Mouse (Mus musculus): ENCODE data around the gene Ctns.

The Ctns gene

DNA sequence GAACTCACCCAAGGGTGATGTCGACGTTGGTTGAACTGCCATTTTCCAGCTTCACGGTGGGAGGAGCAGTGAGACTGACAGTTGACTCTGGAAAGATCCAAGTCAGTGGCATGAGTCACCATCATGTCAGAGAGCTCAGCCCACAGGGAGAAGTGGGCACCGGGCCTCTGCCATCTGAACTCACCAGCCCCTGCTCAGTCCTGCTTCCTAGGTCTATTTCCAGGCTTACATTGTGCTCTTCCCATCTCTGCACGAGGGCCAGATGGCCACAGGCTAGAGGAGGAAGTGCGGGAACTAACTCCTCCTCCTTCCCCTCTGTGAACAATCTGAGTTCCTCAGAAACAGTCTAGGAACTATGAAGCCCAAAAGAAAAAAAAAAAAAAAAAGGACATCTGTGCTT, 5.8 kb downstream of the Ctns start:
- DNase-seq (ENCODE audit: low spot score): no peak

DNA sequence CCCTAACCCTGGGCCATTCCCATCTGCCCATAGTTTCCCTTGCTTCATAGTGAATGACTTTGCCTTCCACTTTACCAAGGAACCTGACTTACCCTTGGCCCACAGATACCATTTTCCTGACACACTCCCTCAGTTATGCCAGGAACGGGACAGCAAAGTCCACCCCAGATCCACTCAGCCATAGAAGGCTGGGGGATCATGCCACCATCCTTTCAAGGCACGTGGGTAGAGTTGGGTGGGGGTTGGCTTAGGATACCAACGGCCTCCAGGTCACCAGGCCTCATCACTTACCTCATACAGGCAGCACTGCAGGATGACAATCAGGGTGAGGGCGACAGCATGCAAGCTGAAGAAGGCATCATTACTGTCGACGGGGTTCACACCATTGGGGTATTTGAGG, 11.6 kb downstream of the Ctns start:
- no peak for DNase-seq (ENCODE audit: low spot score)

DNA sequence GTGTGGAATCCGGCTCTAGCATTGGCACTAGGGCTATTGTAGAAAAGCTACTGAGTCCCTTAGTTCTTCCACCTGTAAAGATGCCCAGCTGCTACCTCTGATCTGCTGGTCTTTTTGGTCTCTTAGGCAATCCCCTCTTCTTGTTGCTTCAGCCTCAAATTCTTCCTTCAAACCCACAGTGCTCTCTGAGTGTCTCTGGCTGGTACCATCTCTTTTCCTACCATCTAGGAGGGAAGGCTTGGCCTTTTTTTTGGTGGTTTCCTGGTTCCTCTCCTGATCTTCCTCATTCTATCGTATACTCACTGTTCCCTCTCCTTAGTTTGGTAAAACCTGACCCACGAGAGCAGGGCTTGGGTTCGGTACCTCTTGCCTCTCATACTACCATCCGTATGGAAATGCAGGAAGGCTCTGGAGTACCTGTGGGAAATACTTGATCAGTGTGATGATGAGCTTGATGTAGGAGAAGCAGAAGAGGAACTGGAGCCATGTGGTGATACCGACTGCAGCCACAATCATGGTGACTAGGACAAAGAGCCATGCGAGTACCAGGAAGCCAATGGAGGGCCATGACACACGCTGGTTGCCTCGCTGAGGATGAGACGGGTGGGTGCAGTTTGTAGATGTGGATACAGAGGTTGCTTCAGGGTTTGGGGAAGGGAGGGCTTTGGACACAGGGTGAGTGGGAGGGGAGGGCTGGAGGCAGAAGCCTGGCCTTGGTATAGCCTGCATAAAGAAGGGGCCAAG, 12.8 kb downstream of the Ctns start:
- DNase-seq (ENCODE audit: low spot score): no peak

DNA sequence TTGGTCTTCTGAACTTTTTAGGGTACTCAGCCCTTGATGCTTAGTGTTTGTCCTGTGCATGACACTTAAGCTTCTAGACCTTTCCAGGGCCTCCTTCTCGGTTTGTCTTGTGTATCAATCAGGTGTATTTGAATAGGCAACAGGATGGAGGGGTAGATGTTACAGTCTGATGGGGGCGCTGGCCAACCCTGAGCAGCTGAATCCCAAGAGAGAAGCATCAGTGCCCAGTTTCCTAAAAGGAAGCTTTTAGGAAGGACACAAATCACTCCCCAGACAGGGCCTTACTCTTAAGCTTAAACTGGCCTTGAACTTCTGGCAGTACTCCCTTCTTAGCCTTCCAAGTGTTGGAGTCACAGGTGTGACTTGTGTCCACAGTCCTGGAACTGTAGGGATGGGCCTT, 20.9 kb downstream of the Ctns start:
- DNase-seq (ENCODE audit: low spot score): no peak

DNA sequence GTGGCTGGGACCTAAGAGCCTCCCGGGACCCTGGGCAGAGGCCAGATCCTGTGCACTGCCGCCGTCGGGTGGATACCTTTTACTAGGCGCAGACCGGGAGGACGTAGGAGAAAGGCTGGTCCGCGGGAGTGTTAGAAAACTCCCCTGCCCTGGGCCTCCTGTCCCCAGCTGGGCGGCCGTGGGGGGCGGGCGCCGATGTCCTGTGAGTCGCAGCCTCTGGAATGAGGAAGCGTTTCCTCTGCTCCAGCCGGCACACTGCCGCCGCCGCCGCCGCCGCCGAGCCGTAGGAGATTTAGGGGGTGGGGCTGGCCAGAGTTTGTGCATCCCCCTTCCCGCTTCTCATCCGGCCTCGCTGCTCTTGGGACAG, 21.4 kb downstream of the Ctns start:
- peak; percentile 85 for DNase-seq (ENCODE audit: low spot score)

DNA sequence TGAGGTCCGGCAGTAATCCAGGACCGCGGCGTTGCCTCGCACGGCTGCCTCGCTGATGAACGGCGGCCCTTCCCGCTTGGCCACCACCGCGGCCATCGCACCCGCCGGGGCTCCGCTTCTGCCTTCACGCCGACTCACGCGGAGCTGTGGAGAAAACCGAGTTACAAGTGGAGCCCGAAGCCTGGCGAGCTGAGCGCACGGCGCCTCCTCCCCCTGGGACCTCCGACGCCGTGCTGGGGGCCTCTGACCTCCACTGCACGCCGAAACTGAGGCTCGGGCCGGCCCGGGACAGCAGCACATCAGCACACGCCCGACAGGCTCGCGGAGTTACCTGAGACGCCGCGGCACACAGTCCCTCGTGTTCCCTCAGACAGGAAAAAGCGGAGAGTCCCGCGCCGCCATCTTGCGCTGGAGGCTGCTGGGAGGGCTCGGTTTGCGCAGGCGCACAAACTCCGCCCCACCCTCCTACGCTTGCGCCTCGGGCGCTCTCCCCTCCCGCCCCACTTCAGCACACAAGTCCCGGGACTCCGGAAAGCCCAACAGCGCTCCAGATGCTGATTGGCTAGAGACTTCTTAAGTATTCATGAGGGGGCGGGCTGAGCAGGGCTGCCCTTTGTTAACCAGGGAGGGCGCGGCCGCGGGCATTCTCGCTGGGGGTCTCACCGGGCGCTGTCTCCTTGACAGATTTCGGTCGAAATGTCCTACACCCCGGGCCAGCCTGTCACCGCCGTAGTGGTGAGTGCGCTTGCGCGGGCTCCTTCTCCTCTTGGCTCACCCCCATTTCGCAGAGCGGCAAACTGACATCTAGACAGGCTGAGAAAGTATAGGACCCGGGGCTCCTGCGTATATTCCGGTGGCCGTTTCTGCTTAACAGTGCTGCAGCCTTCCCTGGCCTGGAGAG, 22.0 kb downstream of the Ctns start, which contains the start of the genes Emc6 and Tax1bp3:
Gene Emc6, minus strand, starts transcription at position 430 of the 901 bp plus-strand sequence.
Gene Tax1bp3, plus strand, starts transcription at position 476 of the 901 bp plus-strand sequence.
- DNase-seq (ENCODE audit: low spot score): peak; percentile 98

DNA sequence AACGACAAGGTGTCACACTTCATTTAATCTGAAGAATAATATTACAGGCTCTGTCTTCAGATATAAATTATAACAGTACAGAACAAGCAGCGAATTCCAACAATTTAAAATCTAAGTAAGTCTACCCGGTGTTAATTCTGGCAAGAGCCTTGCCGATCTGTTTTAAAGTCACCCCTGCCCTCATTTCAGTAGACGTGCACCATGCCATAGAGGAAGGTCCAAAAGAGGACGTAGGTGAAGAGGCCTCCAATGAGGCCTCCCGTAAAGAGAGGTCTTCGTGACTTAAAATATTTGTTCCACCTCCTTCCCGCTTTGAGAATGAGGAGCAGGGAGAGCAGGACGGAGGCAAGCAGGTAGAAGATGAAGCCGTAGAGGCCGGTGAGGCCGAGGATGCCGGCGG, 22.7 kb downstream of the Ctns start:
- no peak for DNase-seq (ENCODE audit: low spot score)

DNA sequence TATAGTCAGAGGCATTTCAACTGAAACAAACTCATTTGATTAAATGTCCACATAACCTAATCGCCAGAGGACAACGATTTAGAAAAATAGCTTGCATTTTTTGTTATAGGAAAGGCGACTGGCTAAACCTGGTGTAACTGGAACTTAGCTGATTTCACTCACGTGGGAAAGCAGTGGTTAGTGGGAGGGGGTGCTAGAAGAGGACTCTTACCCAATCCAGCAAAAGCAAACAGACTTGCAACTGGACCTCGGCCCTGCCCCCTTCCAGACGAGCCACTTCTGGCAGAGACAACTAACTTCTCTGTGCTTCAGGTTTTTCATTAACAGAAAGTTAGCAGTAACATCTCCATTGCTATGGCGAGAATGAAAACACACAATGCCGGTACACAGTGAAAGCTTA, 23.2 kb downstream of the Ctns start:
- DNase-seq (ENCODE audit: low spot score): no peak

DNA sequence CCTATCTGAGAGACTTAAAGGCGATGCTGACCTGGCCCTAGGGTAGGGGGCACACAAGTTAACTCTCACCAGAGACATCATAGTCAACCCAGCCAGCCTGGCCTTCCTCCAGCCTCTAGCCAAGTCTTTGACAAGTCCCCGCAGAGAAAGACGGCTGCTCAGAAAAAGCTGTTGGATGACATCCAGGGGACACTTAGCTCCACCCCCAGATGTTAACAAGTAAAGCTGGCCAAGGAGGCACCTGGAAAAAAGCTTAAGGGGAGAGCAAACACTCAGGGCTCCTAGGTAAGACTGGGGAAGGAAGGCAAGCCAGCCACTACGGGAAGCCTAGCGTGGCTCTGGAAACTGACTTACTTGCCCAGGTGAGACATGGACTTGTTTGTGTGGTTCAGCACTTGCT, 26.7 kb downstream of the Ctns start:
- no peak for DNase-seq (ENCODE audit: low spot score)

DNA sequence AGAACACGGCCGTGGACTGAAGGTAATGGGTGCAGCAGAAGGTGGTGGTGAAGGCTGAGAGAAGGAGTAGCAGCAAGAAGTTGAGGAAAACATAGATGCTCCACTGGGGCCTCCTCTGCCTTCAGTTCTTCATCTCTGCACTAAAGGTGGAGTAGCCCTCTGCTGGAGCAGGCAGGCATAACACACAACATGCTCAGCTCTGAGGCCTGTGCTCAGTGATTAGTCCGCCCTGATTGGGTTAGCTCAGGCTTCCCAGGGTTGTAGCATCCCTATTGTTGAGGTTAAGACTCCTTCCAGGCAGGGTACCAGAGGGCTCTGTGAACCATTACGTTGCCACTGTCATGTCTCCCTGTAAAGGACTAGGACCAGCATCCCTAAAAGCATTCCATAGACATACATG, 29.6 kb downstream of the Ctns start:
- peak; percentile 79 for DNase-seq (ENCODE audit: low spot score)

DNA sequence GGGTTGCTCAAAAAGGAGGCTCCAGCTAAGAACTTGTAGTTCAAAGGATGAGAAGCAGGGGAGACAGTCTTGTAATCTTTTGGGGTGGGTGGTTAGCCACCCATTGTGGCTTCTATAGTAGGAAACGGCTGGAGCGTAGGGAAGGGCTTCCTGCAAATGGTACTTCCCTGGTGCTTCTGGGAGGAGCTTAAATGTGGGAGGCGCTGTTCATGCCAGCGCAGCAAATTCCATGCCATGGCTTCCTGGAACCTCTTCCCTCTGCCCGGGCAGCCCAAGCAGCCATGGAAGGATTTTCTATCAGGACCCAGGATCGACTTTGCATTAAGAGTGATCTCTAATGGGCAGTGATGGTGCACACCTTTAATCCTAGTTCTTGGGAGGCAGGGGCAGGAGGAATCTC, 30.3 kb downstream of the Ctns start:
- no peak for DNase-seq (ENCODE audit: low spot score)

DNA sequence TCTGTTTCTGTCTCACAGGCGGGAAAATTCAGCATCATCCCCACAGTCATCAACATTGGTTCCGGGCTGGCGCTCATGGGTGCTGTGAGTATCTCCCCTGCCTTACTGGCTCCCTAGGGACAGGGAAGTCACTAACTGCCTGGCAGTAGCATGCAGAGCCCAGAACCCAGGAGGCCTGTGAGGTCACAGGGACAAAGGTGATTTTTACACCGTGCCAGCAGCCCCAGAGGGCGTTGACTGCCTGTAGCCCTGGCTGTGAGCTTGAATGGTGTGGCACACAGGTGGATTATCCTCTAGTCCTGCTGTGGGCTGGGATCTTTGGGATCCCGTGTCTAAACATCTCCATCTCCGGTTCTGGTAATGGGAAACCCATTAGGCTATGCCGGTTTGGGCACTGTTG, 30.8 kb downstream of the Ctns start:
- DNase-seq (ENCODE audit: low spot score): no peak

DNA sequence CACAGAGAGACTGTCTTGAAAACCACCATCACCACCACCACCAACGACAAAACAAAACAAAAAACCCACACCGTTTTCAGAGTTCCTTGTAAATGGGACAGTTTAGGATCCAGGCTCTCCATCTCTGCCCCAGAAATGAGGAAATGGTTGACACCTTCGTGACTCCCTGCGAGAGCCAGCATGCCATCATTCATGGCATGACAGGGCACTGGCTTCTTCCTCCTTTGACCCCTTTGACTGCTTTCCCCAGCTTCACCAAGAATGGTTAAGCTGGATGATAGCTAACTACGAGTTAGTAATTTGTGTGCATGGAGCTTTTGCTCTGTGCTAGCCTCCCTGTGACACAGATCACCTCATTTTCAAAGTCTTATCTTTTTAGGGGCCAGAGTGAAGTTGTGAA, 36.6 kb downstream of the Ctns start:
- no peak for DNase-seq (ENCODE audit: low spot score)

DNA sequence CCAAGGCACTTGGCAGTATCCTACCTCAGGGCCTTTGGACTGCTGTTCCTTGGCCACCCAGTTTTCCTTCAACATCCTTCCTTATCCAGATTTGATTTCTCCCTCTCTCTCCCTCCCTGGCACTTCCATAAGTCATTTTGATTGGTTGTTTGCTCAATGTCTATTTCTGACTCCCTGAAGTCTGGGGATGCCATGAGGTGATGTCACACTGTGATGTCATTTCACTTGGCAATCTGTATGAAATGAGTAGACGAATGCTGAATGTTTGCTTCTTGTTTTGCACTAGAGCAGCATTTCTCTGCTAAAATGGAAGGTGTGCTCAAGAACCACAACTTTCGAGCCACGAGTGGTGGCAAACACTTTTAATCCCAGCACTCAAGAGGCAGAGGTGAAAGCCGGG, 37.2 kb downstream of the Ctns start:
- DNase-seq (ENCODE audit: low spot score): no peak

DNA sequence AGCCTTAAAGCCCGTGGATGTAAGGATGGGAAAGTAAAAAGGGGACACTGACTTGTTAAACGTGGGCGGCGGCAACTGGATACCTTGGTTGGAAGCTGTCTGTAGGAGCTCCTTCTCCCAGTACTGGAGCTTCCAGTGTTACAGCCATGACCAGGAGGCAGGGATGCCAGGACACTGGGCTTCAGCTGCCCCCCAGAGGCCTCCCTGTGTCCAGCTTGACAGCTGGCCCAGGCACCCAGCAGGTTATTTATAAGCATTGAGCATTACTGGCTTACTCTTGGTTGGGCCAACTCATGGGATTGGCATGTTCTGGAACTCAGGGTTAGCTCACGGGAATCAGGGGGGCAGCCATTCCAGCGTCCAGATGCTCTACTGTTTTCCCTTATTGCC, 38.0 kb downstream of the Ctns start:
- no peak for DNase-seq (ENCODE audit: low spot score)

DNA sequence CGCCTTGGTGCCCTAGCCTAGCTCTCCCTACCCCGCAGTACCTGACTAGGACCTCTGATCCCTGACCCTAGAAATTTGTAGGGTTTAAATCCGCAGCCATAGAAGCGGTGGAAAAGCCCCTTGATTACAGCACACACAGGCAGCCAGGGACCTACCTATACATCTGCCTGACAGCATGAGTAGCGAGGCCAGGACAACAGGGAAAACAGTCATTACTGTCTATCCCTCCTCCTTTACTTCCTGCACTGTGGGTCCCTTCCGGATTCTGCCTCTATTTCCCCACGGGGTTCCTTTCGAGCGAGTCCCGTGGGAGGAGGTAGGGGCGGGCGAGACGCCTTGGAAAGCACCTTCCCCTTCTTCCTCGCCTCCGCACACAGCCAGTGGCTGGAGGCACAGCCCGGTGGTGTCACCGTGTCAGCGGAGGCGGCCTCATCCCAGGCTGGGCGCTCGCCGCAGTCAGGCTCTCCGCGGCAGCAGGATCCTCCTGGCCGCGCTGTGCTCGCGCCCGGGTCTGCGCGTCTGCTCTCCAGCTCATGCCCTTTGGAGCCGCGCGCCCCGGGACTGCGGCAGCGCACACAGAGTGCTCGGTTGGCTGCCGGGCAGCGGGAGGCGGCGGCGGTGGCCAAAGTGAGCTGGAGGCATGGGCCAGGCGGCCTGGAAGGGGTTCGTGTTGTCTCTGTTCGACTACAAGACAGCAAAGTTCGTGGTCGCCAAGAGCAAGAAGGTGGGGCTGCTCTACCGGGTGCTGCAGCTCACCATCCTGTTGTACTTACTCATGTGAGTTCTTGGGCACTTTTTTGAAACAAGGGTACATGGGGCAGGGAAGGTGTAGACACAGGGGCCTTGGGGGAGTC, 38.7 kb downstream of the Ctns start, which contains the start of gene P2rx5:
Gene P2rx5, plus strand, starts transcription at position 465 of the 854 bp plus-strand sequence.
- peak; percentile 53 for DNase-seq (ENCODE audit: low spot score)

DNA sequence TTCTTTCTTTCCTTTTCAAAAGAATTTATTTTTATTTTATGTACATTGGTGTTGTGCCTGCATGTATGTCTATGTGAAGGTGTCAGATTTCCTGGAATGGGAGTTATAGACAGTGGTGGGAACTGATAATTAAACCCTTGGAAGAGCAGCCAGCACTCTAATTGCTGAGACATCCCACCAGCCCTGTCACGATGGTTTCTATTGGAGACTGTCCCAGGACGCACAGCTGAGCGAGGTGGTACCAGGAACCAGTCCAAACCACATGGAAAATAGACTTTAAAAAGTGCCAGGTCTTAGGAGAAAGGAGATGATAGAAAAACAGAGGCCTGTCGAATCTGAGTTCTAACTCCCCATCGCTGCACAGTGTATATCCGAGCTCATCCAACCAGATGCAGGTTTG, 43.8 kb downstream of the Ctns start:
- no peak for DNase-seq (ENCODE audit: low spot score)

DNA sequence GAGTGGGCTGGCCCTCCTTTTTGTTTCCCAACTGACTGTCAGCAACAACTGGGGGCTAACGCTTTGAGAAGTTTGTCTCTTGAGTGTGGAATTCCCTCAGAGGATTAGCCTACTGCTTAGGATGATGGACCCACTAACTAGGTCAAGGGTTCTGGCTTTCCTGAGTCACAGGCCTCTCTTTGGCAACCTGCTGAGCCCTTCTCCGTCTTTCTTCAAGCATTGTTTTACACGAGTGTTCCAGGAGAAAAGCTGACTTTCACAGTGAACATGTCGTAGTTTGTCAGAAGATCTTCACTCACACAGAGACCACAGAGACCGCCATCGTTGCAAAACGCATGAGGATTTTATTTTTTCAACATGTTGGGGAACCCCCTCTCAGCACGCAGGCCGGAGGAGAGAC, 50.6 kb downstream of the Ctns start:
- DNase-seq (ENCODE audit: low spot score): no peak

DNA sequence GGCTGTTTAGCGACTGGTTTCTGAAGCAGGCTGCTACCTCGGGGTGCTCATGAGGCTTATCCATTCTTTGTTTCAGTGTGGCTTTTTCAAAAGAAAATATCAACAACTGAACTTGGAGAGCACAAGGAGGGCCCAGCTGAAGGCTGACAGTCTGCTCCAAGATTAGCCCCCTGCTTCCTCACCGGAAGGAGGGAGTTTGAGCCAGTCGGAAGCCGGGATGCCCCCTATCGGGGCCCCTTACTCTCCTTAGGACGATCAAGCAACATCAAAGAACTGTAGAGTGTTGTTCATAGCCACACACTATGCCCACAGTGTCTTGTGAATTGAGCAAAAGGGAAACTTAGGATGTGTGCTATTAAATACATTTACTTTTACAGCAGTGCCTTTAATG, 51.9 kb downstream of the Ctns start:
- DNase-seq (ENCODE audit: low spot score): no peak

DNA sequence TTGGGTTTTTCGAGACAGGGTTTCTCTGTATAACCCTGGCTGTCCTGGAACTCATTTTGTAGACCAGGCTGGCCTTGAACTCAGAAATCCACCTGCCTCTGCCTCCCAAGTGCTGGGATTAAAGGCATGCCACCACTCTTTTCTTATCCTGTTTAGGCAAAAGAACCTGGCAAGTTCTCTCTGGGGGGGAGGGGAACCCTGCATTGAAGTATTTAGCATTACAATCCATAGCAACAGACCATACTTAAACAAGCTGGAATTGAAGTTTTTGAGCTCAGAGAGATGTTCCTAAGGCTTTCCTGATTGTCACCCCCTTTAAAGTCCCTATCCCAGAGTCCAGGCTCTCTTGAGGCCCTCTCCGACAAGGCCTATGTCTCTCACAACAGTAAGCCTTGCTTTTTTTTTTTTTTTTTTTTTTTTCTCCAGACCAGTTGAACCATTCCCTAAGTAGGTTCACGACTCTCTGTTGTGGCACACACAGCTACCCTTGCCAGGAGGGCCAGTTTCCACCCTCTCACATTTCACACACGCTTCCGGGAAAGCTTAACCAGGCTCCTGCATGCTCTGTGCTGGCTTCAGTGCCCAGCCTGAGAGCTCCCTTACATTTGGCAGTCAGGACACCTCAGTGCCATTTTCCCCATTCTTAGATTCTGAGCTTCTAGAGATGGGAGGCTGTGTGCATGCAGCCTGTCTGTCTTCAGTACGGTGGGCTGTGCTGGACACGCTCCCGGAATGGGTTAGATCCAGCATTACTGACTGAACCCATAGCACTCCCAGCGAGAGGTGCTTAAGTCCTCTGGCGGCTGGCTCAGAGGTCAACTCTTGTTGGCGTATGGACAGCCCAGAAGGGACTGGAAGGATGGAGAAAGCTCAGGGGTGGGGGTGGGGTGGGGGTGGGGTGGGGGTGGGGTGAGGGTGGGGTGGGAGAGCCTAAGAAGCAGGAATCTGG, 52.5 kb downstream of the Ctns start:
- no peak for DNase-seq (ENCODE audit: low spot score)

DNA sequence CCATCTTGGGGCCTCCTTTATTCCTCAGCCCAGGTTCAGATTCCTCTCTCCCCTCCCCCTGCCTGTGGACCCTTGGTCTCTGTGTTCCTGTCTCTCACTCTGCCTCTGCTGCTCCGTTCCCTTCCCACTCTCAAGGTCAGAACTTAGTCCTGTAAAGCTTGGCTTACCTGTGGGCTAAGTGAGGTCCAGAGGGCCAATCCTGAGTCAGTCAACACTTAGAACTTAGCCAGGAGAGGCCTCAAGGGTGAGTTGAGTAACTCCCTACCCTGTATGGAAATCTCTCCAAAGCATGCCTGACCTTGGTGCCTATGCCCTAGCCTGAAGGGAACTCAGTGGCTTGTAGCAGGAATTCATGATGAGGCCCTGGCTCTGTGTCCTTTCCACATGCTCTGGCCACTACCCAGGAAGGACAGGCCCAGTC, 54.6 kb downstream of the Ctns start:
- DNase-seq (ENCODE audit: low spot score): no peak

Measured in testis, postnatal 10 days (tissue).